Mouse (Mus musculus) erythroblast, embryonic 14.5 days (primary cell): Measurements from ENCODE around the gene Ltn1.

ENCODE experiments used
- GATA1 ChIP-seq: IDR thresholded peaks from 2 replicates; pipeline ENCODE4 v1.6.1; 2012; ENCODE audit warnings: low read length, inconsistent platforms, mixed read lengths
- TAL1 ChIP-seq: IDR thresholded peaks from 3 replicates; pipeline ENCODE4 v1.6.1; 2012; ENCODE audit warnings: low read length, inconsistent platforms, mixed read lengths

DNA sequence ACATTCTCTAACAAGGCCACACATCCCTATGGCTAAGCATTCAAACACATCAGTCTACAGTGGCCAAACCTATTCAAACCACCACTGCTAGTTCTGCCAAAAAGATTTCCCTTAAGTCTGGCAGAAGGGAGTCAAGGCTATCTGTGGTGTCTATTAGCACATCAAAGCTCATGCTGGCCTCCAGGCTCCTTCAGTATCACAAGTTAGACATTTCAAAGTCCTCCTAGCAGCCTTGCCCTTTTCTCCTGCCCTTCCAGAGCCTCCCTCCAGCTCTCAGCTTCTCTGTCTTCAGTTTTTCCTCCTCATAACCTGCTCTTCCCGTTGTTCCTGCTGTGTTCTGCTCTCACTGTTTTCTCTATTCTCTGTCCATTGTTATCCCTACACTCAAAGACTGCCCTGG lies 11.7 kb upstream of the Ltn1 start:
- TF ChIP-seq TAL1 (no peak), GATA1 (no peak)
